Mouse (Mus musculus): ENCODE data around the gene Tia1. TPM values are rescaled to one million over a fixed set of nuclear protein-coding genes. Genes with fewer than 3 reads are reported as not detected.

Gene Tia1
- polyA plus RNA-seq, 1 experiment from 2014 or later: 165 TPM

GRCm38 (mm10) chr6:86439531-86439930 lies 35.5 kb downstream of the Tia1 start:
- no peak for ATAC-seq (ENCODE audit: insufficient number of reproducible peaks, low FRiP score, low TSS enrichment, low read depth)
- H3K36me3 ChIP-seq: peaks cover 42% of the 10 kb centered on the region
- peak overlapping the region; percentile 73 for H3K4me3 ChIP-seq
- H3K27ac ChIP-seq: peak overlapping the region; percentile 99
- peak overlapping the region; percentile 78 for H3K4me2 ChIP-seq
- WGBS: 80% methylated on average over 1 of the region's 1 CpGs
- H3K9ac ChIP-seq: peak overlapping the region; percentile 74
- H3K9me3 ChIP-seq: no peaks in the 10 kb centered on the region
- H3K4me1 ChIP-seq: peaks cover 6% of the 10 kb centered on the region
- H3K27me3 ChIP-seq: no peaks in the 10 kb centered on the region

- Histone ChIP-seq H3K9ac (no peak overlapping the region), H3K4me3 (no peak overlapping the region), H3K36me3 (peaks cover 39% of the 10 kb centered on the region), H3K27me3 (no peaks in the 10 kb centered on the region), H3K4me2 (no peak overlapping the region), H3K9me3 (no peaks in the 10 kb centered on the region), H3K4me1 (peaks cover 6% of the 10 kb centered on the region), H3K27ac (no peak overlapping the region)
- WGBS: 97% methylated on average over 10 of the region's 10 CpGs
- ATAC-seq (ENCODE audit: insufficient number of reproducible peaks, low FRiP score, low TSS enrichment, low read depth): no peak
Measured at GRCm38 (mm10) chr6:86441571-86441970, 37.6 kb downstream of the Tia1 start.

GRCm38 (mm10) chr6:86445551-86445950 lies 41.5 kb downstream of the Tia1 start:
- Histone ChIP-seq H3K9me3 (no peaks in the 10 kb centered on the region), H3K4me1 (no peaks in the 10 kb centered on the region), H3K4me2 (no peak overlapping the region), H3K27ac (no peak overlapping the region), H3K27me3 (no peaks in the 10 kb centered on the region), H3K9ac (no peak overlapping the region), H3K36me3 (peaks cover 67% of the 10 kb centered on the region), H3K4me3 (no peak overlapping the region)
- no peak for ATAC-seq (ENCODE audit: insufficient number of reproducible peaks, low FRiP score, low TSS enrichment, low read depth)
- WGBS: 94% methylated on average over 18 of the region's 18 CpGs

GRCm38 (mm10) chr6:86446927-86447568 lies 43.0 kb downstream of the Tia1 start:
- H3K9me3 ChIP-seq: no peaks in the 10 kb centered on the region
- no peak overlapping the region for H3K27ac ChIP-seq
- no peaks in the 10 kb centered on the region for H3K27me3 ChIP-seq
- H3K9ac ChIP-seq: no peak overlapping the region
- no peak overlapping the region for H3K4me3 ChIP-seq
- no peak overlapping the region for H3K4me2 ChIP-seq
- peaks cover 70% of the 10 kb centered on the region for H3K36me3 ChIP-seq
- 85% methylated on average over 1 of the region's 1 CpGs for WGBS
- H3K4me1 ChIP-seq: no peaks in the 10 kb centered on the region
- no peak for ATAC-seq (ENCODE audit: insufficient number of reproducible peaks, low FRiP score, low TSS enrichment, low read depth)

- Histone ChIP-seq H3K9me3 (no peaks in the 10 kb centered on the region), H3K4me3 (no peak overlapping the region), H3K9ac (no peak overlapping the region), H3K4me2 (no peak overlapping the region), H3K27me3 (no peaks in the 10 kb centered on the region), H3K36me3 (peaks cover 74% of the 10 kb centered on the region), H3K4me1 (no peaks in the 10 kb centered on the region), H3K27ac (no peak overlapping the region)
- WGBS: 84% methylated on average over 3 of the region's 3 CpGs
- no peak for ATAC-seq (ENCODE audit: insufficient number of reproducible peaks, low FRiP score, low TSS enrichment, low read depth)
Measured at GRCm38 (mm10) chr6:86456727-86457126, 52.7 kb downstream of the Tia1 start.

- H3K27me3 ChIP-seq: no peaks in the 10 kb centered on the region
- H3K9ac ChIP-seq: no peak overlapping the region
- H3K4me1 ChIP-seq: no peaks in the 10 kb centered on the region
- no peak overlapping the region for H3K4me2 ChIP-seq
- no peak overlapping the region for H3K27ac ChIP-seq
- no peak for ATAC-seq (ENCODE audit: insufficient number of reproducible peaks, low FRiP score, low TSS enrichment, low read depth)
- WGBS: 98% methylated on average over 3 of the region's 3 CpGs
- H3K36me3 ChIP-seq: peaks cover 65% of the 10 kb centered on the region
- H3K4me3 ChIP-seq: no peak overlapping the region
- H3K9me3 ChIP-seq: no peaks in the 10 kb centered on the region
Measured at GRCm38 (mm10) chr6:86463079-86463478, 59.1 kb downstream of the Tia1 start.

DNA sequence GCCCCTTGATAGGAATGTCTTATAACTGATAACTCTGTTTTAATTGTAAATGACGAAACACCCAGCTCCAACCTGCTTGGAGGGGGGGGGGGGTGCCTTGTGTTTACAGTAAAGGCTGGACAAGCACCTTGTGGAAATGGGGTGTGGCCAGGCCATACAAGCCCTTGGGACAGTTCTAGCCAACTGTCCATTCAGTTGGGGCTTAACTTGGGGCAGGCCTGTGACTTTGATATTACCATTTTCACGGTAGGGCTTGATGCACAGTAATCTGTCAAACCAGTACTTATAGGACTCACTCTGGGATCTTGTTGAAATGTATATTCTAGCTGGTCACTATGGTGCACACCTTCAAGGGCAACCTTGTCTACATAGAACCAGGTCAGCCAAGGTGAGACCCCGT lies 67.3 kb downstream of the Tia1 start:
- WGBS: 93% methylated on average over 3 of the region's 3 CpGs
- Histone ChIP-seq H3K27ac (peak overlapping the region; percentile 90), H3K36me3 (peaks cover 33% of the 10 kb centered on the region), H3K4me3 (peak overlapping the region; percentile 43), H3K4me1 (peaks cover 19% of the 10 kb centered on the region), H3K9me3 (no peaks in the 10 kb centered on the region), H3K27me3 (no peaks in the 10 kb centered on the region), H3K9ac (0 out of 2 replicates have a peak overlapping the region, but pooled peaks have one; percentile 39), H3K4me2 (peak overlapping the region; percentile 68; the same call in 1 of the 2 replicates)
- ATAC-seq (ENCODE audit: insufficient number of reproducible peaks, low FRiP score, low TSS enrichment, low read depth): no peak

DNA sequence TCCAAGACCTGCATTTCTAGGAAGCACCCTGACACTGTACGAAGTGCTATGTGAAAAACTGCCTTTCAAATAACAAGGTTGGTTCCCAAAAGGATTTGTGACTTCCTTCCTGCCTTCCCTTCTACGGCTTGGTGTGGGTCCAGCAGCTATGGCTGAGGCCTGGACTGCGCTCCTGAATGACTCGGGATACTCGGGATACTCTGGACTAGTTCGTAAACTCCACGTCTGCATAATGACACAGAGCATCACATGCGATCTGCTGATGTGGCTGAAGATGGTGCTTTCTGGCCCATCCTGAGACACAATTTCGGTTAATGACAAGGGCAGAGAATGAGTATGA lies 67.7 kb downstream of the Tia1 start:
- 19% methylated on average over 9 of the region's 9 CpGs for WGBS
- ATAC-seq (ENCODE audit: insufficient number of reproducible peaks, low FRiP score, low TSS enrichment, low read depth): peak; percentile 10; the same call in 1 of the 2 replicates
- Histone ChIP-seq H3K9ac (peak overlapping the region; percentile 39; the same call in 1 of the 2 replicates), H3K4me2 (peak overlapping the region; percentile 68), H3K27ac (peak overlapping the region; percentile 90), H3K27me3 (no peaks in the 10 kb centered on the region), H3K36me3 (peaks cover 31% of the 10 kb centered on the region), H3K9me3 (no peaks in the 10 kb centered on the region), H3K4me1 (peaks cover 19% of the 10 kb centered on the region), H3K4me3 (peak overlapping the region; percentile 43)

DNA sequence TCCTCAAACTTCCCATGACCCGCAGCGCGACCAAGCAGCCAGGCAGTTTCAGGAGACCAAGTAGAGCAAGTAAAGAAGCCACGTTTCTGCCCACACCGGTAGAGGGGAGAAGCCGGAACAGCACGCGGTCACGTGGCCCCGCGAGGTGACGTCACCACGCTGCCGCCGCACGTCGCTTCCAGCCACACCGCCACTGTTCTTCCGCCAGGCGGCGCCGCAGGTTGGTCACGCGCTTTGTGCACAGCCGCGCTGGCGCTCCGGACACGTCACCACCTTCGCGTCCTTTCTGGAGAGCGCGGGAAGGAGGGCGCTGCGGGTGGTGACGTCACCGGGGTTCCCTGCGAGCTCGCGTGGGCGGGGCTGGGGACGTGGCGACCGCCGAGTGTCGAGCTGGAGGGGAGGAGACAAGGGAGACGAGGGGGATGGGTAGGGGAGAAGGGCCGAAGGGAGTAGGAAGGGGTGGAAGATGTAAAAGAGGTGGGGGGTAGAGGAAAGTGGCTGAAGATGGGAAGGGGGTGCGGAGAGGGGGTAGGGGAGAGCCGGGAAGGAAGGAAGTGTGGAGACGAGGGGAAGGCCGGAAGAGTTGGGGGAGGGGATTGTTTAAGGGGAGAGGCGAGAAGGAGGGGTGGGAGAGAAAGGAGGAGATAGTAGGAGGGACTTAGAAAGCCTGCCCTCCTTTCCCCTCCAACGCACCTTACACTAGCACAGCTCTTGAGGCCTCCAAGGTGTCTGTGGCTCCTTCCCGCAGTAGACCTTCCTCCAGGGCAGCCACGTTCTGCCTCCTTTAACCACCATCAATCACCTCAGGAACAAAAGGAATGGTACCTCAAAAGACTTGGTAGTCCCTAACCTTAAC lies 68.3 kb downstream of the Tia1 start:
- H3K4me3 ChIP-seq: peak overlapping the region; percentile 43
- H3K36me3 ChIP-seq: peaks cover 26% of the 10 kb centered on the region
- H3K9me3 ChIP-seq: no peaks in the 10 kb centered on the region
- ATAC-seq (ENCODE audit: insufficient number of reproducible peaks, low FRiP score, low TSS enrichment, low read depth): peak; percentile 94
- H3K4me2 ChIP-seq: peak overlapping the region; percentile 68
- H3K27me3 ChIP-seq: no peaks in the 10 kb centered on the region
- H3K9ac ChIP-seq: peak overlapping the region; percentile 39; the same call in 1 of the 2 replicates
- WGBS: under 1% methylated on average over 56 of the region's 56 CpGs
- peaks cover 19% of the 10 kb centered on the region for H3K4me1 ChIP-seq
- peak overlapping the region; percentile 90 for H3K27ac ChIP-seq

DNA sequence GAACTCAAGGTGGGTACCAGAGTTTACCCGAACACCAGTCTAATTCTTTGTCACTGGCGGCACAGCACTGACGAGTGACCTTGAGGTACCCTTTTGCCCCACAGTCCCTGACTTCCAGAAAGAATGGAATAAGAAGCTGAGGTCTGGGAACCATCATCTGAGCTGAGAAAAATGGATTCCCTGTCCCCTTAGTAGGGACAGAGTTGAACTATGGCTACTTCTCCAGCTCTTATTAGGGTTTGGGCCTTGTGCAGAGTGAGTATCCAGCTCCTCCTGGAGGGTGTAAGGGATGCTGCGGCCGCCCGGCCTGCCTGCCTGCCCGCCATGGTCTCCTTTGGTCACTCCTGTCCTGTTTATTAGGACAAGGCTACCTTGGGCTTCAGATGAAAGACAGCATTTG lies 69.1 kb downstream of the Tia1 start:
- peak overlapping the region; percentile 90 for H3K27ac ChIP-seq
- no peaks in the 10 kb centered on the region for H3K9me3 ChIP-seq
- H3K4me3 ChIP-seq: peak overlapping the region; percentile 43
- peaks cover 19% of the 10 kb centered on the region for H3K36me3 ChIP-seq
- peaks cover 23% of the 10 kb centered on the region for H3K4me1 ChIP-seq
- H3K27me3 ChIP-seq: no peaks in the 10 kb centered on the region
- H3K4me2 ChIP-seq: peak overlapping the region; percentile 46
- 57% methylated on average over 7 of the region's 7 CpGs for WGBS
- no peak for ATAC-seq (ENCODE audit: insufficient number of reproducible peaks, low FRiP score, low TSS enrichment, low read depth)
- 0 out of 2 replicates have a peak overlapping the region, but pooled peaks have one; percentile 1 for H3K9ac ChIP-seq

- ATAC-seq (ENCODE audit: insufficient number of reproducible peaks, low FRiP score, low TSS enrichment, low read depth): no peak
- no peaks in the 10 kb centered on the region for H3K9me3 ChIP-seq
- no peak overlapping the region for H3K4me2 ChIP-seq
- peaks cover 13% of the 10 kb centered on the region for H3K36me3 ChIP-seq
- peaks cover 29% of the 10 kb centered on the region for H3K4me1 ChIP-seq
- WGBS: 94% methylated on average over 5 of the region's 5 CpGs
- H3K27me3 ChIP-seq: no peaks in the 10 kb centered on the region
- H3K27ac ChIP-seq: no peak overlapping the region
- H3K4me3 ChIP-seq: no peak overlapping the region
- H3K9ac ChIP-seq: no peak overlapping the region
Measured at GRCm38 (mm10) chr6:86474072-86474471, 70.1 kb downstream of the Tia1 start.

- Histone ChIP-seq H3K4me2 (no peak overlapping the region), H3K4me3 (no peak overlapping the region), H3K27me3 (no peaks in the 10 kb centered on the region), H3K4me1 (peaks cover 35% of the 10 kb centered on the region), H3K9ac (no peak overlapping the region), H3K9me3 (no peaks in the 10 kb centered on the region), H3K27ac (peak overlapping the region; percentile 65; the same call in 1 of the 2 replicates), H3K36me3 (peaks cover 7% of the 10 kb centered on the region)
- ATAC-seq (ENCODE audit: insufficient number of reproducible peaks, low FRiP score, low TSS enrichment, low read depth): no peak
Measured at GRCm38 (mm10) chr6:86474646-86475181, 70.7 kb downstream of the Tia1 start.
